Mouse (Mus musculus) forebrain, embryonic 13.5 days (tissue): ENCODE measurements at regions not wholly inside any gene's neighbourhood (a gene's known extent, or its start where the extent isn't known, plus 50 kb on each side); places are given as distances from the start of the nearest gene placed in this dataset.

ENCODE experiments used
- ATAC-seq: fragments of 200-750 bp; cut with Nextera tagmentation; 2 replicates; pipeline ENCODE4 v1.8.0; 2017
- H3K27ac ChIP-seq: fragments of 300-500 bp; sonication (generic); 2 replicates; pipeline ENCODE4 v1.5.1; 2015; ENCODE audit warnings: inconsistent platforms, mild to moderate bottlenecking, moderate library complexity
- H3K27me3 ChIP-seq: fragments of 300-500 bp; sonication (generic); 2 replicates; pipeline ENCODE4 v1.6.1; 2015; ENCODE audit warnings: mild to moderate bottlenecking, inconsistent platforms
- H3K36me3 ChIP-seq: fragments of 300-500 bp; sonication (generic); 2 replicates; pipeline ENCODE4 v1.6.1; 2015; ENCODE audit warnings: mild to moderate bottlenecking, inconsistent platforms; ENCODE audit not compliant: poor library complexity, severe bottlenecking
- H3K4me1 ChIP-seq: fragments of 300-500 bp; sonication (generic); 2 replicates; pipeline ENCODE4 v1.6.1; 2015; ENCODE audit warnings: inconsistent platforms
- H3K4me2 ChIP-seq: fragments of 300-500 bp; sonication (generic); 2 replicates; pipeline ENCODE4 v1.6.1; 2015; ENCODE audit warnings: inconsistent platforms, mild to moderate bottlenecking, moderate library complexity
- H3K4me3 ChIP-seq: fragments of 300-500 bp; sonication (generic); 2 replicates; pipeline ENCODE4 v1.5.1; 2015; ENCODE audit warnings: mild to moderate bottlenecking, inconsistent platforms
- H3K9ac ChIP-seq: fragments of 300-500 bp; sonication (generic); 2 replicates; pipeline ENCODE4 v1.6.1; 2015; ENCODE audit warnings: mild to moderate bottlenecking, inconsistent platforms
- H3K9me3 ChIP-seq: fragments of 300-500 bp; sonication (generic); replicated peaks from 2 replicates; pipeline ENCODE4 v1.6.1; 2016; ENCODE audit warnings: inconsistent platforms
- WGBS: fragments of 180-500 bp; shearing (Covaris S2); methylation state at CpG from one replicate; pipeline ENCODE4 v1.1.7; 2015; 5-methylcytosine and 5-hydroxymethylcytosine counted together

- H3K4me3 ChIP-seq: no peak overlapping the region; the same call in 1 of the 2 replicates
- no peaks in the 10 kb centered on the region for H3K36me3 ChIP-seq
- peak overlapping the region; percentile 50 for H3K4me2 ChIP-seq
- H3K27me3 ChIP-seq: no peaks in the 10 kb centered on the region
- 10% methylated on average over 12 of the region's 12 CpGs for WGBS
- H3K4me1 ChIP-seq: peaks cover 22% of the 10 kb centered on the region
- H3K9me3 ChIP-seq: no peaks in the 10 kb centered on the region
- peak; percentile 96 for ATAC-seq
- H3K9ac ChIP-seq: no peak overlapping the region
- peak overlapping the region; percentile 70 for H3K27ac ChIP-seq
Observed at GRCm38 (mm10) chr5:97654414-97654813, 197.6 kb upstream of the Gk2 start.

- H3K4me2 ChIP-seq: no peak overlapping the region
- peak; percentile 63; the same call in 1 of the 2 replicates for ATAC-seq
- 0 out of 2 replicates have a peak, but pooled peaks cover 5% of the 10 kb centered on the region for H3K4me1 ChIP-seq
- H3K9me3 ChIP-seq: no peaks in the 10 kb centered on the region
- H3K36me3 ChIP-seq: no peaks in the 10 kb centered on the region
- H3K9ac ChIP-seq: no peak overlapping the region
- 72% methylated on average over 13 of the region's 13 CpGs for WGBS
- H3K4me3 ChIP-seq: no peak overlapping the region
- H3K27me3 ChIP-seq: no peaks in the 10 kb centered on the region
- no peak overlapping the region; the same call in 1 of the 2 replicates for H3K27ac ChIP-seq
Observed at GRCm38 (mm10) chr5:97642251-97642650, 185.4 kb upstream of the Gk2 start.

- H3K36me3 ChIP-seq: no peaks in the 10 kb centered on the region
- H3K4me1 ChIP-seq: 0 out of 2 replicates have a peak, but pooled peaks cover 5% of the 10 kb centered on the region
- no peak overlapping the region for H3K4me2 ChIP-seq
- no peaks in the 10 kb centered on the region for H3K27me3 ChIP-seq
- 91% methylated on average over 12 of the region's 12 CpGs for WGBS
- H3K9ac ChIP-seq: no peak overlapping the region
- H3K27ac ChIP-seq: peak overlapping the region; percentile 44; the same call in 1 of the 2 replicates
- no peak overlapping the region for H3K4me3 ChIP-seq
- H3K9me3 ChIP-seq: no peaks in the 10 kb centered on the region
- ATAC-seq: peak; percentile 48; the same call in 1 of the 2 replicates
Observed at GRCm38 (mm10) chr5:97641646-97642045, 184.8 kb upstream of the Gk2 start.

- no peak overlapping the region for H3K27ac ChIP-seq
- no peak overlapping the region for H3K9ac ChIP-seq
- H3K27me3 ChIP-seq: no peaks in the 10 kb centered on the region
- H3K4me3 ChIP-seq: no peak overlapping the region
- no peaks in the 10 kb centered on the region for H3K9me3 ChIP-seq
- no peak for ATAC-seq
- no peak overlapping the region for H3K4me2 ChIP-seq
- 69% methylated on average over 7 of the region's 7 CpGs for WGBS
- H3K36me3 ChIP-seq: no peaks in the 10 kb centered on the region
- no peaks in the 10 kb centered on the region for H3K4me1 ChIP-seq
Observed at GRCm38 (mm10) chr5:97636357-97636756, 179.5 kb upstream of the Gk2 start.

- Histone ChIP-seq H3K9ac (no peak overlapping the region), H3K4me3 (no peak overlapping the region), H3K36me3 (no peaks in the 10 kb centered on the region), H3K27ac (no peak overlapping the region), H3K27me3 (no peaks in the 10 kb centered on the region), H3K4me1 (no peaks in the 10 kb centered on the region), H3K9me3 (no peaks in the 10 kb centered on the region), H3K4me2 (no peak overlapping the region)
- WGBS: 85% methylated on average over 6 of the region's 6 CpGs
- no peak for ATAC-seq
Observed at GRCm38 (mm10) chr5:97633766-97634165, 176.9 kb upstream of the Gk2 start.

GRCm38 (mm10) chr5:97632791-97633190 lies 176.0 kb upstream of the Gk2 start:
- H3K4me3 ChIP-seq: no peak overlapping the region
- no peaks in the 10 kb centered on the region for H3K4me1 ChIP-seq
- H3K9ac ChIP-seq: no peak overlapping the region
- no peak overlapping the region for H3K4me2 ChIP-seq
- H3K27ac ChIP-seq: no peak overlapping the region
- H3K27me3 ChIP-seq: no peaks in the 10 kb centered on the region
- H3K36me3 ChIP-seq: no peaks in the 10 kb centered on the region
- no peaks in the 10 kb centered on the region for H3K9me3 ChIP-seq
- no peak for ATAC-seq
- WGBS: 86% methylated on average over 7 of the region's 7 CpGs

GRCm38 (mm10) chr5:97625200-97625599 lies 168.4 kb upstream of the Gk2 start:
- WGBS: 78% methylated on average over 3 of the region's 3 CpGs

GRCm38 (mm10) chr5:97619890-97620289 lies 163.1 kb upstream of the Gk2 start:
- no peaks in the 10 kb centered on the region for H3K36me3 ChIP-seq
- no peaks in the 10 kb centered on the region for H3K4me1 ChIP-seq
- H3K9ac ChIP-seq: no peak overlapping the region
- no peak overlapping the region for H3K4me2 ChIP-seq
- no peaks in the 10 kb centered on the region for H3K27me3 ChIP-seq
- ATAC-seq: no peak
- H3K9me3 ChIP-seq: no peaks in the 10 kb centered on the region
- H3K27ac ChIP-seq: no peak overlapping the region
- 88% methylated on average over 2 of the region's 2 CpGs for WGBS
- no peak overlapping the region for H3K4me3 ChIP-seq

More at GRCm38 (mm10) chr5:97625200-97625599, 168.4 kb upstream of the Gk2 start:
- no peaks in the 10 kb centered on the region for H3K27me3 ChIP-seq
- H3K9me3 ChIP-seq: no peaks in the 10 kb centered on the region
- no peak overlapping the region for H3K27ac ChIP-seq
- no peaks in the 10 kb centered on the region for H3K4me1 ChIP-seq
- H3K36me3 ChIP-seq: no peaks in the 10 kb centered on the region
- H3K4me2 ChIP-seq: no peak overlapping the region
- H3K9ac ChIP-seq: no peak overlapping the region
- H3K4me3 ChIP-seq: no peak overlapping the region
- ATAC-seq: no peak

GRCm38 (mm10) chr5:97618411-97618810 lies 161.6 kb upstream of the Gk2 start:
- WGBS: 92% methylated on average over 4 of the region's 4 CpGs
- no peak for ATAC-seq
- Histone ChIP-seq H3K4me1 (no peaks in the 10 kb centered on the region), H3K9ac (no peak overlapping the region), H3K4me3 (no peak overlapping the region), H3K27me3 (no peaks in the 10 kb centered on the region), H3K4me2 (no peak overlapping the region), H3K9me3 (no peaks in the 10 kb centered on the region), H3K27ac (no peak overlapping the region), H3K36me3 (no peaks in the 10 kb centered on the region)

- Histone ChIP-seq H3K4me3 (no peak overlapping the region), H3K4me2 (no peak overlapping the region), H3K4me1 (no peaks in the 10 kb centered on the region), H3K9me3 (no peaks in the 10 kb centered on the region), H3K27ac (no peak overlapping the region), H3K27me3 (no peaks in the 10 kb centered on the region), H3K36me3 (no peaks in the 10 kb centered on the region), H3K9ac (no peak overlapping the region)
- 83% methylated on average over 6 of the region's 6 CpGs for WGBS
- ATAC-seq: no peak
Observed at GRCm38 (mm10) chr5:97602176-97602575, 145.4 kb upstream of the Gk2 start.

GRCm38 (mm10) chr5:97601384-97601783 lies 144.6 kb upstream of the Gk2 start:
- Histone ChIP-seq H3K9ac (no peak overlapping the region), H3K4me3 (no peak overlapping the region)

GRCm38 (mm10) chr5:97598741-97599140 lies 141.9 kb upstream of the Gk2 start:
- WGBS: 83% methylated on average over 9 of the region's 9 CpGs
- ATAC-seq: no peak

More at GRCm38 (mm10) chr5:97601384-97601783, 144.6 kb upstream of the Gk2 start:
- H3K4me2 ChIP-seq: no peak overlapping the region
- ATAC-seq: no peak
- H3K9me3 ChIP-seq: no peaks in the 10 kb centered on the region
- WGBS: 76% methylated on average over 2 of the region's 2 CpGs
- H3K27me3 ChIP-seq: no peaks in the 10 kb centered on the region
- H3K36me3 ChIP-seq: no peaks in the 10 kb centered on the region
- H3K27ac ChIP-seq: no peak overlapping the region
- no peaks in the 10 kb centered on the region for H3K4me1 ChIP-seq

GRCm38 (mm10) chr5:97595916-97596315 lies 139.1 kb upstream of the Gk2 start:
- no peaks in the 10 kb centered on the region for H3K9me3 ChIP-seq
- 71% methylated on average over 2 of the region's 2 CpGs for WGBS
- H3K9ac ChIP-seq: no peak overlapping the region
- no peak for ATAC-seq
- H3K27me3 ChIP-seq: no peaks in the 10 kb centered on the region
- no peak overlapping the region for H3K27ac ChIP-seq
- no peak overlapping the region for H3K4me2 ChIP-seq
- peaks cover 7% of the 10 kb centered on the region; the same call in 1 of the 2 replicates for H3K4me1 ChIP-seq
- H3K4me3 ChIP-seq: no peak overlapping the region
- H3K36me3 ChIP-seq: no peaks in the 10 kb centered on the region

More at GRCm38 (mm10) chr5:97598741-97599140, 141.9 kb upstream of the Gk2 start:
- no peak overlapping the region for H3K27ac ChIP-seq
- H3K9ac ChIP-seq: no peak overlapping the region
- no peaks in the 10 kb centered on the region for H3K27me3 ChIP-seq
- H3K36me3 ChIP-seq: no peaks in the 10 kb centered on the region
- H3K4me1 ChIP-seq: peaks cover 7% of the 10 kb centered on the region; the same call in 1 of the 2 replicates
- H3K9me3 ChIP-seq: no peaks in the 10 kb centered on the region
- no peak overlapping the region for H3K4me2 ChIP-seq
- H3K4me3 ChIP-seq: no peak overlapping the region
